Mouse (Mus musculus): ENCODE data around the gene Mtor.

- TF ChIP-seq CTCF (IDR thresholded peaks at IDR 0.05; ENCODE audit: insufficient read depth, low read length) (no peak), POLR2A (IDR thresholded peaks at IDR 0.05; ENCODE audit: borderline replicate concordance, extremely low read depth, low read depth, low read length) (no peak)
Measured at GRCm38 (mm10) chr4:148511334-148511733, 62.9 kb downstream of the Mtor start.

Data from lung, adult 2 months (tissue).